Mouse (Mus musculus): ENCODE measurements around the gene Sdk1.

DNA sequence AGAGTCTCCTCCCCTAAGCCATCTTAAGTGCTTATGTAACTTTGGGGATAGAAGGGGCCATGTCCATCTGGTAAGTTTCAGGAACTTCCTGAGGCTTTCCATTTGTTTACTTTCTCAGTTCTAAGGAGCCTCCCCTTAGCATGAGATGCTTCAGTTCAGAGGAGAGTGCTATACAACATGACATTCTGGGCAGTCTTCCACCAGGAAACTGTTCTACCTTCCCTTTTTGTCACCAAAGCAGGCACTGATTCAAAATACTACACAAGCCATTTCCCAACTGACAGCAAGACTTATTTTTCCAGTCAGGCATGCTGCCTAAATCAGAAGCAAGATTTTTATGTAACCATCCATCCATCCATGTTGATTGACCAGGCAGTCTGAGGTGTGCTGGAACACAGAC lies 738.2 kb downstream of the Sdk1 start:
- no peak for TF ChIP-seq CTCF (IDR thresholded peaks at IDR 0.05; ENCODE audit: low read depth, low read length)
- TF ChIP-seq POLR2A (IDR thresholded peaks at IDR 0.05; ENCODE audit: insufficient read depth, low read length), result no peak
